Mouse (Mus musculus) intestine, embryonic 16.5 days (tissue): ENCODE measurements at regions not wholly inside any gene's neighbourhood (a gene's known extent, or its start where the extent isn't known, plus 50 kb on each side); places are given as distances from the start of the nearest gene placed in this dataset.
"Not testable (repeated sequence)": the region's sequence is repeated elsewhere in the genome, so short reads cannot be mapped to it uniquely, and the experiment has no call there.

Source experiments
- ATAC-seq: fragments of 200-750 bp; cut with Nextera tagmentation; 2 replicates; pipeline ENCODE4 v1.8.0; 2017; ENCODE audit warnings: moderate TSS enrichment, moderate library complexity
- H3K27ac ChIP-seq: fragments of 300-500 bp; sonication (generic); 2 replicates; pipeline ENCODE4 v1.5.1; 2014; ENCODE audit warnings: mild to moderate bottlenecking, low read length
- H3K27me3 ChIP-seq: fragments of 300-500 bp; sonication (generic); replicated peaks from 2 replicates; pipeline ENCODE4 v1.6.1; 2014; ENCODE audit warnings: low read length, control low read depth, mixed read lengths; ENCODE audit not compliant: control insufficient read depth, insufficient read depth
- H3K36me3 ChIP-seq: fragments of 300-500 bp; sonication (generic); 2 replicates; pipeline ENCODE4 v1.6.1; 2014; ENCODE audit warnings: low read length, control low read depth; ENCODE audit not compliant: control insufficient read depth, insufficient read depth
- H3K4me1 ChIP-seq: fragments of 300-500 bp; sonication (generic); 2 replicates; pipeline ENCODE4 v1.6.1; 2014; ENCODE audit warnings: low read length, control low read depth, mixed read lengths; ENCODE audit not compliant: control insufficient read depth, insufficient read depth
- H3K4me2 ChIP-seq: fragments of 300-500 bp; sonication (generic); 2 replicates; pipeline ENCODE4 v1.6.1; 2014; ENCODE audit warnings: low read depth, low read length, control low read depth
- H3K4me3 ChIP-seq: fragments of 300-500 bp; sonication (generic); 2 replicates; pipeline ENCODE4 v1.5.1; 2014; ENCODE audit warnings: mild to moderate bottlenecking, low read length
- H3K9ac ChIP-seq: fragments of 300-500 bp; sonication (generic); 2 replicates; pipeline ENCODE4 v1.6.1; 2014; ENCODE audit warnings: low read depth, low read length
- H3K9me3 ChIP-seq: fragments of 300-500 bp; sonication (generic); 2 replicates; pipeline ENCODE4 v1.6.1; 2016; ENCODE audit warnings: low read length, control low read depth; ENCODE audit not compliant: control insufficient read depth
- WGBS: fragments of 180-500 bp; shearing (Covaris S2); extraction: QIAGEN DNeasy Blood & Tissue Kit; methylation state at CpG from one replicate; pipeline ENCODE4 v1.1.7; 2014; 5-methylcytosine and 5-hydroxymethylcytosine counted together

- H3K4me2 ChIP-seq, H3K27ac ChIP-seq: not testable (repeated sequence)
These were observed 229.4 kb upstream of the Vmn1r3 start for GRCm38 (mm10) chr4:3414442-3415022.

GRCm38 (mm10) chr4:3413493-3414441, 228.6 kb upstream of the Vmn1r3 start:
- H3K27me3 ChIP-seq = no peaks in the 10 kb centered on the region
- H3K9ac ChIP-seq = no peak overlapping the region
- ATAC-seq = peak; percentile 96
- no peak overlapping the region for H3K4me2 ChIP-seq
- H3K4me1 ChIP-seq = no peaks in the 10 kb centered on the region; the same call in 1 of the 2 replicates
- no peak overlapping the region for H3K27ac ChIP-seq
- no peak overlapping the region for H3K4me3 ChIP-seq
- no peaks in the 10 kb centered on the region for H3K9me3 ChIP-seq
- 33% methylated on average over 15 of the region's 15 CpGs for WGBS
- no peaks in the 10 kb centered on the region for H3K36me3 ChIP-seq

More at GRCm38 (mm10) chr4:3414442-3415022, 229.4 kb upstream of the Vmn1r3 start:
- H3K36me3 ChIP-seq, H3K9ac ChIP-seq, H3K4me1 ChIP-seq, ATAC-seq, H3K4me3 ChIP-seq, H3K27me3 ChIP-seq, H3K9me3 ChIP-seq: not testable (repeated sequence)
- WGBS = 37% methylated on average over 1 of the region's 1 CpGs

- not testable (repeated sequence) for H3K4me2 ChIP-seq, H3K27ac ChIP-seq, H3K9ac ChIP-seq, H3K4me3 ChIP-seq, ATAC-seq, H3K4me1 ChIP-seq, H3K36me3 ChIP-seq, H3K27me3 ChIP-seq, H3K9me3 ChIP-seq
- WGBS = 54% methylated on average over 4 of the region's 4 CpGs
These were observed 227.2 kb upstream of the Vmn1r3 start for GRCm38 (mm10) chr4:3412323-3412722.

GRCm38 (mm10) chr4:3402856-3403255, 217.7 kb upstream of the Vmn1r3 start:
- not testable (repeated sequence) for H3K4me1 ChIP-seq, H3K4me2 ChIP-seq, H3K9me3 ChIP-seq, H3K27me3 ChIP-seq, H3K27ac ChIP-seq, H3K4me3 ChIP-seq, H3K36me3 ChIP-seq, H3K9ac ChIP-seq
- 49% methylated on average over 4 of the region's 4 CpGs for WGBS
- ATAC-seq = peak; percentile 52

- not testable (repeated sequence) for H3K27me3 ChIP-seq, H3K9me3 ChIP-seq, H3K4me3 ChIP-seq, H3K9ac ChIP-seq, ATAC-seq, H3K36me3 ChIP-seq, H3K27ac ChIP-seq, H3K4me1 ChIP-seq, H3K4me2 ChIP-seq
- 86% methylated on average over 2 of the region's 2 CpGs for WGBS
These were observed 216.6 kb upstream of the Vmn1r3 start for GRCm38 (mm10) chr4:3401766-3402165.

GRCm38 (mm10) chr4:3391579-3391978, 206.4 kb upstream of the Vmn1r3 start:
- H3K9ac ChIP-seq, H3K9me3 ChIP-seq, H3K4me2 ChIP-seq, H3K4me1 ChIP-seq, H3K4me3 ChIP-seq, H3K36me3 ChIP-seq, H3K27me3 ChIP-seq, H3K27ac ChIP-seq, ATAC-seq: not testable (repeated sequence)
- 93% methylated on average over 8 of the region's 8 CpGs for whole genome bisulfite sequencing

- ATAC-seq = peak; percentile 92
- not testable (repeated sequence) for H3K9ac ChIP-seq, H3K36me3 ChIP-seq, H3K27ac ChIP-seq, H3K4me1 ChIP-seq, H3K4me3 ChIP-seq, H3K9me3 ChIP-seq, H3K27me3 ChIP-seq, H3K4me2 ChIP-seq
- WGBS = 37% methylated on average over 8 of the region's 8 CpGs
These were observed 188.0 kb upstream of the Vmn1r3 start for GRCm38 (mm10) chr4:3373027-3373763.

- ATAC-seq, H3K27me3 ChIP-seq, H3K9me3 ChIP-seq, H3K4me3 ChIP-seq, H3K36me3 ChIP-seq, H3K4me1 ChIP-seq, H3K4me2 ChIP-seq, H3K9ac ChIP-seq, H3K27ac ChIP-seq: not testable (repeated sequence)
- WGBS = 69% methylated on average over 4 of the region's 4 CpGs
These were observed 182.9 kb upstream of the Vmn1r3 start for GRCm38 (mm10) chr4:3368021-3368420.

GRCm38 (mm10) chr4:3343443-3343842, 158.3 kb upstream of the Vmn1r3 start:
- not testable (repeated sequence) for ATAC-seq, H3K4me2 ChIP-seq, H3K4me1 ChIP-seq, H3K27me3 ChIP-seq, H3K36me3 ChIP-seq, H3K9me3 ChIP-seq, H3K4me3 ChIP-seq, H3K9ac ChIP-seq, H3K27ac ChIP-seq
- 76% methylated on average over 8 of the region's 8 CpGs for WGBS
